Mouse (Mus musculus) lung, embryonic 14.5 days (tissue): ENCODE results near the gene Nr3c2. TPM values are rescaled to one million over a fixed set of nuclear protein-coding genes. Genes with fewer than 3 reads are reported as not detected.

Experiments
- ATAC-seq: fragments of 200-750 bp; cut with Nextera tagmentation; 2 replicates; pipeline ENCODE4 v1.8.0; 2017; ENCODE audit warnings: mild to moderate bottlenecking, moderate TSS enrichment, moderate library complexity; ENCODE audit not compliant: insufficient read depth
- DNase-seq: peaks from one replicate; pipeline ENCODE4 v3.0.0-alpha.2; 2015
- H3K27ac ChIP-seq: fragments of 300-500 bp; sonication (generic); 2 replicates; pipeline ENCODE4 v1.5.1; 2014; ENCODE audit warnings: low read depth, mild to moderate bottlenecking, moderate library complexity
- H3K27me3 ChIP-seq: fragments of 300-500 bp; sonication (generic); 2 replicates; pipeline ENCODE4 v1.6.1; 2014; ENCODE audit warnings: low read length, control low read depth; ENCODE audit not compliant: insufficient read depth
- H3K36me3 ChIP-seq: fragments of 300-500 bp; sonication (generic); 2 replicates; pipeline ENCODE4 v1.6.1; 2014; ENCODE audit warnings: control low read depth; ENCODE audit not compliant: insufficient read depth
- H3K4me1 ChIP-seq: fragments of 300-500 bp; sonication (generic); 2 replicates; pipeline ENCODE4 v1.6.1; 2014; ENCODE audit warnings: antibody characterized with exemption, control low read depth; ENCODE audit not compliant: insufficient read depth
- H3K4me2 ChIP-seq: fragments of 300-500 bp; sonication (generic); 2 replicates; pipeline ENCODE4 v1.6.1; 2014; ENCODE audit warnings: mild to moderate bottlenecking
- H3K4me3 ChIP-seq: fragments of 300-500 bp; sonication (generic); 2 replicates; pipeline ENCODE4 v1.5.1; 2014; ENCODE audit warnings: low read depth, low read length
- H3K9ac ChIP-seq: fragments of 300-500 bp; sonication (generic); 2 replicates; pipeline ENCODE4 v1.6.1; 2014
- H3K9me3 ChIP-seq: fragments of 300-500 bp; sonication (generic); 2 replicates; pipeline ENCODE4 v1.6.1; 2016; ENCODE audit warnings: low read depth, low read length, control low read depth
- CTCF ChIP-seq: IDR thresholded peaks from 2 replicates; pipeline ENCODE4 v1.5.1; 2016; ENCODE audit warnings: antibody characterized with exemption, low read depth
- WGBS: fragments of 180-500 bp; shearing (Covaris S2); extraction: QIAGEN DNeasy Blood & Tissue Kit; methylation state at CpG from one replicate; pipeline ENCODE4 v1.1.7; 2014; 5-methylcytosine and 5-hydroxymethylcytosine counted together
- polyA plus RNA-seq: library from polyadenylated mRNA; unstranded; fragments of >200 nt; fragmentation: Nextera tagmentation; extraction: Ambion mirVana; gene quantifications from 2 replicates; pipeline ENCODE4 v1.2.1, GENCODE M21; 2014

Nr3c2 gene
- polyA plus RNA-seq, 1 experiment from 2014 or later: 4.1 TPM

DNA sequence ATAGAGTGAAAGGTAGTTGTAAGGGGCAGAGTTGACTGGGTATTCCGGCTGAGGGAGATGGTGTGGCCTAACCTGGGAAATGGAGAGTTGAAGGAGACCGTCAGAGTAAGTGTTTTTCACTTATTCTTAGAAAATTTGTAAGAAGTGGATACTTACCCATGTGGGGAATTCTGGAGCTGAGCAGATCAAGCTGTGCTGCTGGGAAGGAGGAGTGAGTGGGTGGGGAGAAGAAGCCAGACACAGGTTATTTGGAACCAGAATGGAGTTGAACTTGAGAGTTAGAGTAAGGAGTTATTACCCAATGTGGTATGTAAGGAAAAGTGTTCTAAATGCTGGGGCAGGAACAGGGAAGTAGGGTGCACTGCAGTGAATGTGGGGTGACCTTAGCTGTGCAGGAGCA, 16.0 kb downstream of the Nr3c2 start:
- ATAC-seq: no peak
- H3K9me3 ChIP-seq: no peaks in the 10 kb centered on the region
- WGBS: 90% methylated on average over 2 of the region's 2 CpGs

DNA sequence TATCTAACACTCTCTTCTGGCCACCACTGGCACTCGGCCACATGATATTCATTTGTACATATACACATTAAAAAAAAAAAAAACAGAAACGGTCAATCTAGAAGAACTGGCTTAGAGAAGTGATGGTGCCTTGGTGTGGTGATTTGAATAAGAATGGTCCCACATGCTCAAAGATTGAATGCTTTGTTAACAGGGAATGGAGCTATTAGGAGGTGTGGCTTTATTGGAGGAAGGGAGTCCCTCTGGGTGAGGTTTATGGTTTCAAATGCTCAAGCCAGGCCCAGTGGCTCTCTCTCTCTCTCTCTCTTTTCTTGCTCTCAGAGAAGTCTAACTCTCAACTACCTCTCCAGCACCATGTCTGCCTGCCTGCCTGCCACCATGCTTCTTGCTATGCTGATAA, 20.3 kb downstream of the Nr3c2 start:
- no peaks in the 10 kb centered on the region for H3K4me1 ChIP-seq
- H3K9me3 ChIP-seq: no peaks in the 10 kb centered on the region
- DNase-seq: no peak
- WGBS: 74% methylated on average over 2 of the region's 2 CpGs
- no peak overlapping the region for H3K4me3 ChIP-seq
- no peaks in the 10 kb centered on the region for H3K27me3 ChIP-seq
- no peaks in the 10 kb centered on the region for H3K36me3 ChIP-seq
- no peak overlapping the region for H3K27ac ChIP-seq
- no peak for ATAC-seq
- no peak overlapping the region for H3K9ac ChIP-seq
- no peak overlapping the region for H3K4me2 ChIP-seq
- TF ChIP-seq CTCF: no peak

More for the DNA sequence above, 16.0 kb downstream of the Nr3c2 start:
- Histone ChIP-seq H3K9ac (no peak overlapping the region), H3K4me1 (no peaks in the 10 kb centered on the region), H3K27me3 (no peaks in the 10 kb centered on the region), H3K36me3 (no peaks in the 10 kb centered on the region), H3K4me2 (no peak overlapping the region), H3K4me3 (no peak overlapping the region), H3K27ac (no peak overlapping the region)
- no peak for DNase-seq
- no peak for TF ChIP-seq CTCF

- ATAC-seq (no peak), DNase-seq (no peak)
- no peak for TF ChIP-seq CTCF
- H3K4me2 ChIP-seq: no peak overlapping the region
- H3K36me3 ChIP-seq: no peaks in the 10 kb centered on the region
- no peak overlapping the region for H3K4me3 ChIP-seq
- no peaks in the 10 kb centered on the region for H3K27me3 ChIP-seq
- 76% methylated on average over 4 of the region's 4 CpGs for WGBS
- H3K27ac ChIP-seq: no peak overlapping the region
- no peak overlapping the region for H3K9ac ChIP-seq
- H3K4me1 ChIP-seq: no peaks in the 10 kb centered on the region
- H3K9me3 ChIP-seq: no peaks in the 10 kb centered on the region
Measured at GRCm38 (mm10) chr8:76924150-76924549, 24.9 kb downstream of the Nr3c2 start.

- Histone ChIP-seq H3K9me3 (no peaks in the 10 kb centered on the region), H3K4me3 (no peak overlapping the region), H3K36me3 (no peaks in the 10 kb centered on the region), H3K4me1 (no peaks in the 10 kb centered on the region), H3K9ac (no peak overlapping the region), H3K27ac (no peak overlapping the region), H3K4me2 (no peak overlapping the region), H3K27me3 (no peaks in the 10 kb centered on the region)
- no peak for DNase-seq
- TF ChIP-seq CTCF: no peak
- ATAC-seq: no peak
- 84% methylated on average over 1 of the region's 1 CpGs for WGBS
Measured at GRCm38 (mm10) chr8:76928326-76928725, 29.1 kb downstream of the Nr3c2 start.

- no peak for DNase-seq
- TF ChIP-seq CTCF: no peak
- H3K4me1 ChIP-seq: no peaks in the 10 kb centered on the region
- no peak overlapping the region for H3K4me3 ChIP-seq
- no peak for ATAC-seq
- H3K27me3 ChIP-seq: no peaks in the 10 kb centered on the region
- 76% methylated on average over 5 of the region's 5 CpGs for WGBS
- H3K9me3 ChIP-seq: no peaks in the 10 kb centered on the region
- H3K36me3 ChIP-seq: no peaks in the 10 kb centered on the region
- no peak overlapping the region for H3K9ac ChIP-seq
- H3K4me2 ChIP-seq: no peak overlapping the region
- no peak overlapping the region for H3K27ac ChIP-seq
Measured at GRCm38 (mm10) chr8:76928808-76929207, 29.6 kb downstream of the Nr3c2 start.

- no peaks in the 10 kb centered on the region for H3K36me3 ChIP-seq
- no peak overlapping the region for H3K4me3 ChIP-seq
- no peak overlapping the region for H3K4me2 ChIP-seq
- no peaks in the 10 kb centered on the region for H3K4me1 ChIP-seq
- DNase-seq: no peak
- H3K9ac ChIP-seq: no peak overlapping the region
- no peaks in the 10 kb centered on the region for H3K9me3 ChIP-seq
- WGBS: 86% methylated on average over 3 of the region's 3 CpGs
- no peaks in the 10 kb centered on the region for H3K27me3 ChIP-seq
- no peak for ATAC-seq
- no peak overlapping the region for H3K27ac ChIP-seq
- TF ChIP-seq CTCF: no peak
Measured at GRCm38 (mm10) chr8:76965046-76965445, 65.8 kb downstream of the Nr3c2 start.

GRCm38 (mm10) chr8:76971187-76971586, 71.9 kb downstream of the Nr3c2 start:
- ATAC-seq (peak; percentile 14; the same call in 1 of the 2 replicates), DNase-seq (peak; percentile 63)
- no peaks in the 10 kb centered on the region for H3K27me3 ChIP-seq
- no peak for TF ChIP-seq CTCF
- no peak overlapping the region for H3K4me3 ChIP-seq
- H3K36me3 ChIP-seq: no peaks in the 10 kb centered on the region
- no peaks in the 10 kb centered on the region for H3K4me1 ChIP-seq
- H3K9ac ChIP-seq: no peak overlapping the region
- no peak overlapping the region for H3K27ac ChIP-seq
- 69% methylated on average over 4 of the region's 4 CpGs for WGBS
- no peak overlapping the region for H3K4me2 ChIP-seq
- no peaks in the 10 kb centered on the region for H3K9me3 ChIP-seq
